Mouse (Mus musculus) T-helper 2 cell (primary cell): Measurements from ENCODE around the gene Tnfsf10.
"Not testable (repeated sequence)": the region's sequence is repeated elsewhere in the genome, so short reads cannot be mapped to it uniquely, and the experiment has no call there.

ENCODE experiments used
- in situ Hi-C: fragments of 300-600 bp; cut with MboI, MseI; formaldehyde crosslinking; loops from one replicate; pipeline ENCODE4 v1.15.1; 2025; ENCODE audit warnings: high pct_unique_total_duplicates

The Tnfsf10 gene

DNA sequence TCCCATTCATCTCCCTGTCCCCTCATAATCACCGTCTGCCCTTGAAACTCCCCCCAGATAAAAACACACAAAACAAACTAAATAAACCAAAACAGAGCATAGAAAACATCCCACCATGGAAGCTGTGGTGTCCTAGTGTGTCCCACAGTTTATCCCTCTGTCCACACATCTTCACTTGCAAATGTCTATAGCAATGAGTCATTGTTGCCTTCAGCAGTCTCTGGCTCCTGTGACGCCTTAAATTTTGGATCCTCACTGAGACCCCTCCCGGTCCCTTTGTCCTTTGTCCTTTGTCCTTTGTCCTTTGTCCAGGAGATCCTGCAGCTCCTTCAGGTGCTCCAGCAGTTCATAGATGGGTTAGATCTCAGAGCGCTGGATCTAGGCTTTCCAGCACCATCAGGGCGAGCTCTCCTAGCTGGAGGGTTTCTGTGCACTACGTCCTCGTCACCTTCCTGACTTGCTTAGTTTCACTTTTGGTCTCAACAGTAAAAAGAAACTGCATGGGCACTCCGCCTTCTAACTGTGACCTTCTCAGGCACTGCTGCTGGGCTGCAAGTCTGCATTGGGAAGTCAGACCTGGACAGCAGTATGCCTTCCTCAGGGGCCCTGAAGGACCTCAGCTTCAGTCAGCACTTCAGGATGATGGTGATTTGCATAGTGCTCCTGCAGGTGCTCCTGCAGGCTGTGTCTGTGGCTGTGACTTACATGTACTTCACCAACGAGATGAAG is at the start of gene Tnfsf10:
Gene Tnfsf10 (plus strand): TSS at position 470 of the 729 bp plus-strand sequence.
- in situ Hi-C loops = no loop called here

DNA sequence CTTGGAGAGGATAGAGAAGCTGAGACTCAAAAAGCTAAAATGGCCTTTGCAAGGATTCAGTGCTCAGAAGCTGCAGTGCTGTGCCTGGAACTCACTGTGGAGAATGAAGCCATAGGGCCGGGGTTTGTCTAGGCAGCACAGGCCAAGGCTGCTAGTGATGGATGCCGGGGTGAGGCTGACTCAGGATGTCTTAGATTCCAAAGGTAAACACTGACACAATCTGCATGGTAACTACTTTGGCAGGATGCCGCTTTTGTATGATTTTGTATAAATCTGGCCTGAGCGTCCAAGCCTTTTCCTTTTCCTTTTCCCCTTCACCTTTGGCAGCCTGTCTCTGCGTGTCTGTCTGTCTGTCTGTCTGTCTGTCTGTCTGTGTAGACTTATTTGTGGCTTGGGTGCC is 49.5 kb upstream of the Tnfsf10 start:
- in situ Hi-C loops = no loop called here

DNA sequence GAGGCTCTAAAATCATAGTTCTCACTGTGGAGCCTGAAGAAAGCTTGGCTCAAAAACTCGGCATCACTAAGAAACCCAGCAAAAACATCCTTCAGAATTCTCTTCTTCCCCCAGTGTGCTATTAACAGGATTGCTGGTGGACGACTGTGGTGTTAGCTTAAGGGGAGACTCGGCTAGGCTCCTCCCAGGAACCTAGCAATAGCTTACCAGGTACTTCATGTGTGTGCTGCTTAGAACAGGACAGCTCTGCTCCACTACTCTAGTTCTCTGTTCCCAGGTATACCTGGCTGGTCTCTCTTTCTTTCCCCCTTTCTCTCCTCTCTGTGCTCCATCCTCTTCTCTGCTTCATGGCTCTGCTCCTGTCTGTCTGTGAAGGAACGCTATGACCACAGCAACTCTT is 48.9 kb upstream of the Tnfsf10 start:
- in situ Hi-C loops = no loop called here

DNA sequence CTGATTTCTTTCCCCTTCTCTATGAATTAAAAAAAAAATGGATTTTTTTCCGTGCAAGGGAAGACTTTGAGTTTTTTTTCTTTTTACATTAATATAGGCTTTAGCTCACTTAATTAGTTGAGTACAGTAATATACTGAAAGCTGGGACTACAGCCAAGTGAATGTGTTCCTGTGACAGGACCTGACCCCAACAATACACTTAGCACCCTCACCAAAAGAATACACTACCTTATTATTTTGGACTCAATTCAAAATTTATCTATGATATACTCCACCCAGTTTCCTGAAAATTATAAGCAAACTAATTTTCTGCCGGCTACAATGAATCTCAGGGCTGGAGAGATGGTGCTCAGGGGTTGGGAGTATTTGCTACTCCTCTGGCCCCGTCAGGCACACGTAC is 47.7 kb upstream of the Tnfsf10 start:
- in situ Hi-C loops = no loop called here

DNA sequence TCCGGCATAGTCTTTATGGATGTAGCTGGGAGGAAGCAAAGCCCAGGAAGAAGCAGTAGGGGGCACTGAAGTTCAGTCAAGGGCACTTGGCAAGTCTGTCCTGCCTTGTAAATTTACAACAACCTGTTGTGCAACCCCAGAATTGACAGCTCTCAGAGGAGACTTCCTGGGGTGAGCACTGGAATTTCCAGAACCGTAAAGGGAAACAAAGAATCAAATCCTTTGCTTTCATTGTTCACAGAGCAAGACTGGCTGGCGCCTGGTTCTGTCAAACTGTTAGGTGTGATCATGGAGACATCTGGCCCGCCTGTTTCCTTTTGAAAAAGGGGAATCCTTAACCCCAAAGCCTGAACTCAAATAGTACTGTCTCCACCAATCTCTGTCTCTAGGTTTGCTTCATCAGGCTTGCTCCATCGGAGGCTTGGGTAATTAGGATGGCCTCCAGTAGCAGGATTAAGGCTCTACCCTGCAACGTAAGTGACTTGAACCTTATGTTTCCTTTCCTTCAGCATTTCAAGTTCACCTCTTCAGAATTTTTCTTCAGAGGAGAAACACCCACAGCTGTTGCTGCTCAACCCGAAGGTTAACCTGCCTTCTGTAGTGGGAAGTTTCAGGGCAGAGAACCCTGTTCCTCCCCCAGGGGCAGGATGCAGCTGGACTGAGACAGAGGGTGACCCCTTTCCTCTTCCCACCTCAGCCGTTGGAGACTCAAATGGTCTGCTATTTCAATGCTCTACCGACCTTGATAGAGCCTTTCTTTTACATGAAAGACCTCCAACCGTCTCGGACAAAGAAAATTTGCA is 46.5 kb upstream of the Tnfsf10 start:
- in situ Hi-C loops = no loop called here

DNA sequence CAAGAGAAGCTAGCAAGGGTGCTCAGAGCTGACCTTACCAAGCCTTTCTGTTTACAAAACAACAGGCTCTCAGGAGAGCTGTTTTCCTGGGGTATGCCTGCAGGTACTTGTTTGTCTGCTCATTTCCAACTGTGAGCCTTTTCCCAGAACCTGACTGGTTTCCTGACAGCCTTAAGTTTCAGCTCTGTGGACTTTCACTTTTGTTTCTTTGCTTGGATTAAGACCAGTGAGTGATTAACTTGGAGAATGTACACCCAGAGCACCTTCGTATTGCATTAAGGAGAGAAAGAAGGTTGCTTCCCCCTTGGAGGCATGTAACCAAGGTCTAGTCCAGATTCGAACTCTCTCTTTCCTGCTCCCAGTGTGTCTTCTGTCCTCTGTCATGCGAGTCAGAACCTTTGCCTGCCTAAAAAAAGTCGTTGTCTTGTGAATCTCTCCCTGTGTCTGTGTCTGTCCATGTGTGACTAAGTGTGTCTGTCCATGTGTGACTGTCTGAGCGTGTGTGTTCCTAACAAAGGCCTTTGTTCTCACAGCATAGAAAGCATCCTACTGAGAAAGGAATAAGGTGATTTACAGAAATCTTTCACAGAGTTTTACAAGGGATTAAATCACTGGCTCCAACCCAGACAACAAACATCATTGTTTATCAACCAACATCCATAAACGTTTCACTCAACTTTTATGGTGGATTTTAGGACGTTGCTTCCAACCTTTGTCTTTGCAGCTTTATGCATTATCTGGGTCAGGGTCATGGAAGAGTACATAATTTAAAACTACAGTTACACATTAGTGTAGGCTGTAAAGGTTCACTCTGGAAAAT is 43.7 kb upstream of the Tnfsf10 start:
- in situ Hi-C loops = no loop called here

DNA sequence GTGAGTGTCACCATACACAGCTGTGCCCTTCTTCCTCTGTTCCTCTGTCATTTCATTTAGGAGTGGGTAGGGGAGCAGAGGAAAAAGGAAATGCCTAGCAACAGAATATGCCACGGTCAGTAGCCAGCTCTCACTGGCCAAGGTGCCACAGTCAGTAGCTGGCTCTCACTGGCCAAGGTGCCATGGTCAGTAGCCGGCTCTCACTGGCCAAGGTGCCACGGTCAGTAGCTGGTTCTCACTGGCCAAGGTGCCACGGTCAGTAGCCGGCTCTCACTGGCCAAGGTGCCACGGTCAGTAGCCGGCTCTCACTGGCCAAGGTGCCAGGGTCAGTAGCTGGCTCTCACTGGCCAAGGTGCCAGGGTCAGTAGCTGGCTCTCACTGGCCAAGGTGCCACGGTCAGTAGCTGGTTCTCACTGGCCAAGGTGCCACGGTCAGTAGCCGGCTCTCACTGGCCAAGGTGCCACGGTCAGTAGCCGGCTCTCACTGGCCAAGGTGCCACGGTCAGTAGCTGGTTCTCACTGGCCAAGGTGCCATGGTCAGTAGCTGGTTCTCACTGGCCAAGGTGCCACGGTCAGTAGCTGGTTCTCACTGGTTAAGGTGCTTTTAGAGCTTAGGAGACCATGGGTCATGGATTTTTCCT is 37.4 kb upstream of the Tnfsf10 start:
- in situ Hi-C loops = not testable (repeated sequence)

DNA sequence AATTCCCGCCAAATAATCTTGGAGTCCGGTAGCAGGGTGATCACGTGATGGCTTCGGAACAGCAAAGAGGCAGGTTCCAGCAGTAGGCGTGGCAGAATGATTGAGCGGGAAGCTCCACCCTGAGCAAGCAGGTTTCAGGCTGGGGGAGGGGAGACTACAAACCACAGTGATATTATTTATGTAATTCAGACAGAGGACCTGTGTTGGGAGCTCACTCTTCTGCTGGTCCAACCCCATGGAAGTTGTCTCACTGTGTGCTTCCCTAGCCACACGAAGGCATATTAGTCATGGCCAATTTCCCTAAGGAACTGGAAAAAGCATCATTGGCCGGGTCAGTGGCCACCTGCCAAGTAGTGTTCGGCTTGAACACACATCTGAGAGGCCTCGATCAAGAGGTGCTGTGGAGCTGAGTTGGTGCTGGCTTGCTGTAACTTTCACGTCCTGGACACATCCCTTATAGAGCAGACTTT is 36.5 kb upstream of the Tnfsf10 start:
- in situ Hi-C loops = loop anchor here (10.0 kb wide), 1 partner anchor 184 kb away; no protein-coding TSS in a partner anchor

DNA sequence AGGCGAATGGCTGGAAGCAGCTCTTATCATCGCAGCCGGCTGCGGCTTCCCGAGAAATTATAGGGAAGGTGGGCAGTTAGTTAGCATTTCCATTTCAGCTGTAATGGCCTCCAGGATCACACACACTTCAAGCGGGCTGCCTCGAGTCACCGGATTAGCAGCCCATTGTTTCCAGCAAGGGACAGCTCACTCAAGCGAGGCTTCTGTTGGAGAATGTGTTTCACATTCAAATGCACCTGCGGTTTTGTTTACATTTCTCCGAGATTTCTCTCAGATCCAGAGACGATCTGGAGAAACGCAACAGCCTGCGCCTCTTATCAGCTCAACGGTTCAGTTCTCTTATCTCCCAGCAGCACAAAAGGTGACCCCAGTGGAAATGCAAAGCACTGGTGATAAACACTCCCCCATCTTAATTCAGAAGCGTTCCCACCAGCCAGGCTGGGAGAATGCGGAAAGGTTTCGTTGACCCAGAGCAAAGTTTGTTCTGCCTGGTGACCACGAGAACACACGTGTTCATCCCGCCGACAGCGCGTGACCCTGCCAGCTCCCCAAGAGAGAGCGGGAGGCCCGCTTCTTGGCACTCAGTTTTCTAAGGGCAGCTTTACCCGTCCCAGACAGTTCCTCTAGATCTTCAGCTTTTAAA is 33.6 kb upstream of the Tnfsf10 start:
- in situ Hi-C loops = loop anchor here (10.0 kb wide), 1 partner anchor 182 kb away; no protein-coding TSS in a partner anchor

DNA sequence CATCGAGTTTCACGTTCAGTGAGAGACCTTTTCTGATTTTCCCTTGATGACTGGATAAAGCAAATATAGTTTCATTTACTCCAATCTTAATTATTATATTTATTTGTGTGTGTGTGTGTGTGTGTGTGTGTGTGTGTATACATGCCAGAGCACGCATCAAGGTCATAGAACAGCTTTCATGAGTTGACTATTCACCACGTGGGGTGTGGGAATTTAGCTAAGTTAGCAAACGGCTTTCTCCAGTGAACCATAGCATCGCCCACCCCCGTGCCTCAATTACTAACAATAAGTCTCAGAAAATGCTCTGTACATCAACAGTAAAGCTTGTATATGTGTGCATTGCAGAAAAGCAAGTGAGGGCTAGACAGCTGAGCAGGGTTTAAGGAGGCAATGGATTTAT is 33.0 kb upstream of the Tnfsf10 start:
- in situ Hi-C loops = loop anchor here (10.0 kb wide), 1 partner anchor 181 kb away; no protein-coding TSS in a partner anchor

DNA sequence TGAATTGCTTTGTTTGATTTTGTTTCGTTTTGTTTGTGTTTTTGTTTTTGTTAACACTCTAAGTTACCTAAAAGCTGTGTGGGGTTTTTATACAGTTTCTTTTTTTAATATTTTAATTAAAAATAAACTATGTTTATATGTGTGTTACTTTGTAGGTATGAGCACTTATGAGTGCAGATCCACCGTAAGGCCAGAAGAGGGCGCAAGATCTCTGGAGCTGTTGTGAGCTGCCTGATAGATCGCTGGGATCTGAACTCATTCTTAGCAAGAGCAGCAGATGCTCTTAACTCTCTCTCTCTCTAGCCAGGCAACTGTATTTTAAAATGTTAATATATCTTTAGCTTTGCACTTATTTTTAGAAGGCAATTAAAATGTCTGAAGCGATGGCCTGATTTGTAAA is 32.6 kb upstream of the Tnfsf10 start:
- in situ Hi-C loops = loop anchor here (10.0 kb wide), 1 partner anchor 181 kb away; no protein-coding TSS in a partner anchor

DNA sequence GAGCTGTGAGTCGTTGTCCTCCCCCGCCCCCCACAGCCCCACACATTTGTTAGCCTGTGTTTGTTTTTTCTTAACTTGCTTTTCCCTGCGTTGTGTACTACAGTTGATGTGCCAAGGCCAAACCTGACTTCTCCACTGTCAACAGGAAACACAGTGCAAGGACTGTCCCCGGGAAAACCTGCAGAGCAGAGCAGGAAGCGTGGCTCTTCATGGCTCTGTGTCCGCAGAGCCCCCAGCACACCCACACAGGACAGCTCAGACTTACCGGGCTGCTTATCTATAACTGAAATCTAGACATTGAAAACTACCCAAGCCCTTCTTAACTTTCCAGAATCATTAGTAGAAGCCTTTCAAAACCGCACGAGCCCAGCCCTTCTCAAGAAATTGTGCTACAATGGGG is 31.8 kb upstream of the Tnfsf10 start:
- in situ Hi-C loops = loop anchor here (5.0 to 10.0 kb wide), 2 partner anchors 47 to 180 kb away; no protein-coding TSS in a partner anchor

DNA sequence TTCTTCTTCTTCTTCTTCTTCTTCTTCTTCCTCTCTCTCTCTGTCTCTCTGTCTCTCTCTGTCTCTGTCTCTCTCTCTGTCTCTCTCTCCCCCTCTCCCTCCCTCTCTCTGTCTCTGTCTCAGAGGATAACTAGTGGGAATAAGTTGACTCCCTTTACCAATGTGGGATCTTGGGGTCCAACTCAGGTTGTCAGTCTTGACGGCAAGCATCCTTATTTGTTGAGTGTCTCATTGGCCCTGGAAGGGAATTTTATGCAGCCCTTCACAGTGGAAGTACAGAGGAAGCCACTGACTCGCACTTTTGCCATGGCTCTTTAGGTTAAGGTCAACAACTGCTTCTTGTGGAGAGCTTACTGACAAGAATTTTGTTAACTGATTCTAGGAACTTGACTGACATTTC is 28.5 kb upstream of the Tnfsf10 start:
- in situ Hi-C loops = loop anchor here (5.0 to 10.0 kb wide), 2 partner anchors 44 to 176 kb away; no protein-coding TSS in a partner anchor

DNA sequence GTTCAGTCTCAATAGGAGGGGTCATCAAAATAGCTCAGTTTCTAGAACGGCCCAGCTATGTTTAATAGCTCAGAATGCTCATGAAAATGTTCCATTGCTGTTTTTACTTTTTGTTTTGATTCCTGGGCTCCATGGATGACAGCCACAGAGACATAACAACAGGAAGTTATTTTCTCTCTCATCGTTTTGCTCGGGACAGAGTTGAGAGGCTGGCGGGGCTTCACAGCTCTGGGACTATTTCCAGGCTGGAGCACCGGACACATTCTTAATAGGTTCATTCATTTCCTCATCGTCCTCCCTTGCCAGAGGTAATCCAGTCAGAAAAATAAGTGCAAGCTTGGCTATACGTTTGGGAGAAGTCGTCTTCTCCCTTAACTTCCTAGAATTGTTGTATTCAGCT is 27.9 kb upstream of the Tnfsf10 start:
- in situ Hi-C loops = loop anchor here (5.0 to 10.0 kb wide), 2 partner anchors 43 to 176 kb away; no protein-coding TSS in a partner anchor

DNA sequence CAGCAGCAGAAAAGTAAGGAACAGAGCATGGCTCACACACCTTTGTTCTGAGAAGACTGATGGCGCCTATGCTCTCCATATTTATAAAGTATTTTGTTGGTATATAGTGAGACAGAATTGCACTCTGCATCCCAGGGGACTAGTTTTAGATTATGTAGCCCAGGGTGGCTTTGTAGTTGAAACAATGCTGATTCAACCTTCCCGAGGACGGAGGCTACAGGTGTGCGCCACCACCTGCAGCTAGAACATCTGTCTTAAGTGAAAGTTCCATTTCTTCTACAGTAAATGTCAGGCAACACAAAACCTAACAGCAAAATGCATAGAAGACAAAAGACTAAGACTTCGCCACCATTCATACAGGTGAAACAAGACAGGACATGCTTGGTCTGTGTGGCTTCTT is 26.5 kb upstream of the Tnfsf10 start:
- in situ Hi-C loops = no loop called here

DNA sequence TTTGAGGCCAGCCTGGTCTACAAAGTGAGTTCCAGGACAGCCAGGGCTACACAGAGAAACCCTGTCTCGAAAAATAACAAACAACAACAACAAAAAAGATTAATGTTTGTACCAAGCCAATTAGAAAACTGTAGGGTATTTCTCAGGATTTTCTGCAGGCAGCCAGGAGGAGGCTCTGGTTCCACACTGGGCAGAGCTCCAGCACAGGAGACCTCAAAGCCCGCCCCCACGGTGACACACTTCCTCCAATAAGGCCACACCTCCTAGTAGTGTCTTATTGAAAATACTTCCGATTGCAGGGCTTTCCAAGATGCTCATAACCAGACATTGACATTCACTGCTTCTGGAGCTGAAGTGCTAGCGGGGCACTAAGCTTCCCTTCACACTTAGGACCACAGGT is 25.9 kb upstream of the Tnfsf10 start:
- in situ Hi-C loops = not testable (repeated sequence)

DNA sequence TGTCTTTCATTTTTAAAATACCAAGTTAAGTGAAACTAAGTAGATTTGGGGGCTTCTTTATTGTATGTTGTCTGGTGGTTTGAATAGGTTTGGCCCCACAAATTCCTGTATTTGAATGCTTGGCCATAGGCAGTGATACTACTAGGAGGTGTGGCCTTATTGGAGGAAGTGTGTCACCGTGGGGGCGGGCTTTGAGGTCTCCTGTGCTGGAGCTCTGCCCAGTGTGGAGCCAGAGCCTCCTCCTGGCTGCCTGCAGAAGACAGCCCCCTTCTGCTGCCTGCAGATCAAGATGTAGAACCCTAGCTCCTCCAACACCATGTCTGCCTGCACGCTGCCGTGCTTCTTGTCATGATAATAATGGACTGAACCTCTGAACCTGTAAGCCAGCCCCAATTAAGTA is 25.4 kb upstream of the Tnfsf10 start:
- in situ Hi-C loops = not testable (repeated sequence)

DNA sequence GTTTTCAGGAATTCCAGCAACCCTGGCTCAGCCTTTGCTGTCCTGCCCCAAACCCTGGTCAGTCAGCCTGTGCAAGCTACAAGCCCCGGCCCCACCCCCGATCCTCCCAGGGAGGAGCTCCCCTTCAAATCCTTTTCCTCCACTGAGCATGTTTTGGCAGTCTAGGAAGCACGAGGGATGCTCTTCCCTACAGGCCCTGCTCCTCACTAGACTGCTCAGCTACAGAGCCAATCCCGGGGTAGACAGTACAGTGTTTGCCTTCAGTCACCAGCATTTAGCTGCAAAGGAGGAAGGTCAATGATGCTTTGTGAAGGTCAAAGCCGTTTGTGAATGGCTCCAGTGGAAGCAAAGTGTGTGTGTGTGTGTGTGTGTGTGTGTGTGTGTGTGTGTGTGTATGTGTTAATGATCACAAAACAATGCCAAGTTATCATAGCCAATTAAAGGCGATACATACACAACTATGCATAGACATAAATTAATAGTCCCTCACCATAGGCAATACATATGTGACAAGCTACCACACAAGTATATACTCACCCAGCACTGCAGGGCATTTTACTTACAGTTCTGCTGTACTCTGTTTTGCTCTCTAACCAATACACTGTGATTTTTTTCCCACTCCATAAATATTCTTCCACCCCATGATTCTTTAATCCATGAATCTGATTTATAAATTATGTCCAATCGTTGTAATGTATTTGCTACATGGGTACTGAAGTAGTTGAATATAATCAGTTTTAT is 23.0 kb upstream of the Tnfsf10 start:
- in situ Hi-C loops = no loop called here

DNA sequence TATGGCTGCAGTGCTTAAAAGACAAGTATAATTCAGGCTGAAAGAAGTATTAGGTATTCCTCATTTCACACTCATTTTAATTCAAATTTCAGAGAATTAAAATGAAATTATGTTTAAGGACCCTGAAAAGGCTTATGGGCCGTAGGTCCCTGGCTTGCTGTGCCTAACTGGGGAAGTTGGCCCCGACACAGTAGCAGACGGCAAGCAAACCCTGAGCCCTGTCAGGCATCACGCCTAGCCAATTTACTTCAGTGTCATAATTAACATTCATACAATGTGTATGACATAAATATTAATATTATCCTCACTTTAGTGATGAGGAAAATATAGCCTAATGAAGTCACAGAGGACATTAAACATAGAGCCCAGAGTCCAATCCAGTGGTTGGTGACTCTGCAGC is 16.4 kb upstream of the Tnfsf10 start:
- in situ Hi-C loops = no loop called here
